Mouse (Mus musculus) embryonic facial prominence, embryonic 15.5 days (tissue): ENCODE measurements at regions not wholly inside any gene's neighbourhood (a gene's known extent, or its start where the extent isn't known, plus 50 kb on each side); places are given as distances from the start of the nearest gene placed in this dataset.
"Not testable (repeated sequence)": the region's sequence is repeated elsewhere in the genome, so short reads cannot be mapped to it uniquely, and the experiment has no call there.

ENCODE experiments used
- ATAC-seq: fragments of 200-750 bp; cut with Nextera tagmentation; 2 replicates; pipeline ENCODE4 v1.8.0; 2017; ENCODE audit warnings: low read depth, moderate TSS enrichment; ENCODE audit not compliant: insufficient number of reproducible peaks, low FRiP score, low TSS enrichment
- H3K27ac ChIP-seq: fragments of 300-500 bp; sonication (generic); replicated peaks from 2 replicates; pipeline ENCODE4 v1.5.1; 2015; ENCODE audit warnings: mild to moderate bottlenecking, inconsistent platforms
- H3K27me3 ChIP-seq: fragments of 300-500 bp; sonication (generic); 2 replicates; pipeline ENCODE4 v1.6.1; 2015; ENCODE audit warnings: inconsistent platforms
- H3K36me3 ChIP-seq: fragments of 300-500 bp; sonication (generic); 2 replicates; pipeline ENCODE4 v1.6.1; 2015; ENCODE audit warnings: mild to moderate bottlenecking, inconsistent platforms
- H3K4me1 ChIP-seq: fragments of 300-500 bp; sonication (generic); 2 replicates; pipeline ENCODE4 v1.6.1; 2015; ENCODE audit warnings: inconsistent platforms
- H3K4me2 ChIP-seq: fragments of 300-500 bp; sonication (generic); replicated peaks from 2 replicates; pipeline ENCODE4 v1.6.1; 2015; ENCODE audit warnings: mild to moderate bottlenecking, inconsistent platforms
- H3K4me3 ChIP-seq: fragments of 300-500 bp; sonication (generic); replicated peaks from 2 replicates; pipeline ENCODE4 v1.5.1; 2015; ENCODE audit warnings: mild to moderate bottlenecking, inconsistent platforms
- H3K9ac ChIP-seq: fragments of 300-500 bp; sonication (generic); 2 replicates; pipeline ENCODE4 v1.6.1; 2015; ENCODE audit warnings: inconsistent platforms
- H3K9me3 ChIP-seq: fragments of 300-500 bp; sonication (generic); replicated peaks from 2 replicates; pipeline ENCODE4 v1.6.1; 2016; ENCODE audit warnings: inconsistent platforms
- WGBS: fragments of 180-500 bp; shearing (Covaris S2); methylation state at CpG from one replicate; pipeline ENCODE4 v1.1.7; 2015; 5-methylcytosine and 5-hydroxymethylcytosine counted together

DNA sequence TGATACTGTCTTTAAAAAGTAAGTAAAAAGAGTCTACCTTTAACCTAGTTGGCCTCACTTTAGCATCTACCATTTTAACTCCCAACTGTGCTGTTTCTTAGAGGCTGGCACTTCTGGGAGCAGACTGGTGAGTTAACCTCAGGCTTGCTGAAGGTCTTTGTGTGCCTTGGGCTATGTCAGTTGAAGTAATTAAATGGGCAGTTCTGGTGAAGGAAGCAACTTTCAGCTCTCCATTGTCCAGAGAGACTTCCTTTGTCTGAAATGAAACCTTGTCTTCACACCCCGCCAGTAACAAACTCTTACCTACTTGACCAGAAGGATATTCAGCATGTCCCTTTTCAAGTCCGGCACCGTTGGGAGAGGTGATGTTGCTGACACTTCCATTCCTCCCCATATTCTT is 55.5 kb downstream of the Zfp281 start:
- peaks cover 19% of the 10 kb centered on the region for H3K4me1 ChIP-seq
- H3K4me3 ChIP-seq, result no peak overlapping the region
- H3K9me3 ChIP-seq, result no peaks in the 10 kb centered on the region
- 75% methylated on average over 3 of the region's 3 CpGs for WGBS
- no peak overlapping the region for H3K27ac ChIP-seq
- H3K36me3 ChIP-seq, result no peaks in the 10 kb centered on the region
- no peak overlapping the region for H3K4me2 ChIP-seq
- H3K27me3 ChIP-seq, result no peaks in the 10 kb centered on the region
- no peak overlapping the region for H3K9ac ChIP-seq
- ATAC-seq, result no peak

DNA sequence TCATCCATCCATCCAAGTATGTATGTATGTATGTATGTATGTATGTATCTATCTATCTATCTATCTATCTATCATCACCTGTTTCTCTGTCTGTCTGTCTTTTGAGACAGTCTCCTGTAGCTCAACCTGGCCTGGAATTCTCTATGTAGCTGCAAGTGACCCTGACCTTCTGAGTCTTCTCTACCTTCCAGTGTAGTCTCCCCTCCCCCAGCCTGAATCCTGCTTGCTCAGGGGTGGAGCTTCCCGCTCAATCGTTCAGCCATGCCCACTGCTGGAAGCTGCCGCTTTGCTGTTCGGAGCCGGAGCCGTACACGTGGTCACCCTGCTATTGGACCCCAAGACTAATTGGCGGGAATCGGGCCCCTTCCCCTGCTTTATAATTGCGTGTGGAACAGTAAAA is 57.6 kb downstream of the Zfp281 start:
- H3K4me1 ChIP-seq, result peaks cover 30% of the 10 kb centered on the region
- H3K27ac ChIP-seq, H3K36me3 ChIP-seq, H3K4me2 ChIP-seq, H3K27me3 ChIP-seq, ATAC-seq, H3K4me3 ChIP-seq, H3K9ac ChIP-seq, H3K9me3 ChIP-seq: not testable (repeated sequence)
- 73% methylated on average over 10 of the region's 10 CpGs for WGBS

DNA sequence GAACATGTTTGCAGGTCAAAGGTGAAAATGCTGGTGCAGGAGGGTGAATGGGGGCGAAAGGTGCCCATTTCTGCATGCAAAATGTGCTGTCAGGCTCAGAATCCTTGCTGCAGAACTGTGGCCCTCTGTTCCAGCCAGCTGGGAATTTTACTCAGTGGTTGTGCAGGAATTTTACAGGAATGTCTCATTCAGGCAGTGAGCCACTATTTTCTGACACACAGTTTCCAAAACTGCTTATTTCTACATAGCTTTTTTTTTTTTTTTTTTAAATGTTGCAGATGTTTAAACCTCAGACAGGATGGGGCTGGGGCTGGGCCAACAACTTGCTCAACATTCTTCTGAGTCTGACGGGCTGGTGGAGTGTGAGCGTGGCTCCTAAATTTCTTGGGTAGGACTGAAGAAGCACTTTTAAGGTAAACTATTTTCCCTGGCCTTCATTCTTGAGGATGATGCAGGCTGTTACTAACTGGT is 58.4 kb downstream of the Zfp281 start:
- ATAC-seq, result peak; percentile 73
- peak overlapping the region; percentile 85 for H3K27ac ChIP-seq
- 22% methylated on average over 3 of the region's 3 CpGs for WGBS
- H3K4me3 ChIP-seq, result no peak overlapping the region
- peaks cover 30% of the 10 kb centered on the region for H3K4me1 ChIP-seq
- H3K4me2 ChIP-seq, result peak overlapping the region; percentile 32
- no peaks in the 10 kb centered on the region for H3K9me3 ChIP-seq
- H3K27me3 ChIP-seq, result no peaks in the 10 kb centered on the region
- H3K9ac ChIP-seq, result no peak overlapping the region
- no peaks in the 10 kb centered on the region for H3K36me3 ChIP-seq

DNA sequence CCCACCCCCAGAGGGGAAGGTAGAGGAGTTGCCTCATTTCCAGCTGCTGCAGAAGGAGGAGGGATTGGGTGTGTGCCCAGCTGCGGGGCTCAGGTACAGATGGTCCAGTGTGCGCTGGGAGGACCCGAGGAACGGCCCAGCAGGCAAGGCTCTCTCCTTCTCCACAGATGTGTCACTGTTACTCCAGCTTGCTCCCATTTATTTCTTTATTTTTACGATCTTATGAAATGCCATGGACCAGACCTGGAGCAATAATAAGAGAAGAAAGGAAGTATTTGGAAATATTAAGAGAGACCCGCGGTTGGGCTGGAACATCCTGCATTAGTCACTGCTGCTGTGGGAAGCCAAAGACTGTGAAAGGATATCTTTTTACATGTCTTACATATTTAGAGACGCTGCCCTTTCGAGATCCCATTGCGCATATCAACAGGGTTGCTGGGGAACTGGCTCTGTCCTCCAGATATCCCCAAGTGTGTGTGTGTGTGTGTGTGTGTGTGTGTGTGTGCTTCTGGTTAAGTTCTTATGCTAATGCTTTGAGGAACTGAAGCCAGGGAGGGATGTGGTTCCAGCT is 58.9 kb downstream of the Zfp281 start:
- Histone ChIP-seq H3K4me3 (no peak overlapping the region), H3K27ac (peak overlapping the region; percentile 85), H3K36me3 (no peaks in the 10 kb centered on the region), H3K27me3 (no peaks in the 10 kb centered on the region), H3K9me3 (no peaks in the 10 kb centered on the region), H3K9ac (no peak overlapping the region), H3K4me1 (peaks cover 30% of the 10 kb centered on the region), H3K4me2 (peak overlapping the region; percentile 32)
- WGBS, result 20% methylated on average over 10 of the region's 10 CpGs
- ATAC-seq, result peak; percentile 61

DNA sequence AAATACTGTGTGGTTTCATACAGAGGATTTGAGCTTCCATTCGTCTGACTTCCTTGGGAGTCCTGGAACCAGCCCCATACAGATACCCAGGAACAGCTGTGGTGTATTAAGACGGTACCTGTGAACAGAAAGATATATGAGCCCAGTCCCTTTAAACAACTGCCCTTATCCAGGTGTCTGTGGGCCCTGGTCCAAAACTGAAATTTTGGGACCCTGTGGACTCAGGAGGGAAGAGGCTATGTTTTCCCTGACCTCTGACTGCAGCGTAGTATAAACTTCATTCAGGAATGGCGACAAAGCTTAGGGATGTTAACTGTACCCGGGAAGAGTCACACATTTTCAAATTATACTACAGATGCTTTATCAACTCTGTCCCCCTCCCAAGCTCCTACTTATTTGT is 59.8 kb downstream of the Zfp281 start:
- Histone ChIP-seq H3K4me1 (peaks cover 30% of the 10 kb centered on the region), H3K27ac (0 out of 2 replicates have a peak overlapping the region, but pooled peaks have one; percentile 17), H3K36me3 (no peaks in the 10 kb centered on the region), H3K4me2 (no peak overlapping the region), H3K9ac (no peak overlapping the region), H3K9me3 (no peaks in the 10 kb centered on the region), H3K4me3 (no peak overlapping the region), H3K27me3 (no peaks in the 10 kb centered on the region)
- 71% methylated on average over 5 of the region's 5 CpGs for WGBS
- no peak for ATAC-seq

DNA sequence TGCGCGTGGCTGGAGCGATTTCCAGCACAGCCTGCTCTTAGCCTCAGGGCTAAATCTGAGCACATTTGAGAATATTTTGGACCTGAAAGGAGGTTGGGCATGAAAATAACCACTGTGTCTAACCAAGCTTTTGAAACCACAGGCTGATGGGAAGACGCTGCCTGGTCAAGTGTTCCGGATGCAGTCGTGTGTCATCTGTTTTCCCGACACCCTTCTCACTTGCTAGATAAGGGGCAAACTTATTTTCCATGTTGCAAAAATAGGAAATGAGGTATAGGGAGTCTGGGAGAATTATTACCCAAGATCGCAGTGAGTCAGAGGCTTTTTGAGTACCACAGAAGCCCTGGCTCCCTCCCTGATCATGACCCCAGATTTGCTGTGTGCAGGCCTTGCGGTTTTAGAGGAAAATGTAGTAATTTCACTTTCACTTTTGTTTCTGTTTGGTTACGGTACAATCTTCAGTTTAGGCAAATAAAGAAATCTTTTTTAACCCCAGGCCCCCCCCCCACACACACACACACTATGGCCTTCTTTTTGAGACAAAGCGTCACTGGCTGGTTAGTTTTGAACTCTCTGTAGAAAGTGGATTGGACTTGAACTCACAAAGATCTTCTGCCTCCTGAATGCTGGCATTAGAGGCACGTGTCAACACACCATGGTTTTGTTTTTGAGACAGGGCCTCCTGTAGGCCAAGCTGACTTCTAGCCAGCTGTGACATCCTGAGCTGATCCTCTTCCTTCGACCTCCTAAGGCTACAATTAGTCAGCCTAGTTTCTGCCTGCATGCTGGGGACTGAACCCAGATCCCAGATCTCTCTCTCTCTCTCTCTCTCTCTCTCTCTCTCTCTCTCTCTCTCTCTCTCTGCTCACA is 60.7 kb downstream of the Zfp281 start:
- H3K4me1 ChIP-seq, result peaks cover 30% of the 10 kb centered on the region
- H3K4me2 ChIP-seq, result peak overlapping the region; percentile 19; the same call in 1 of the 2 replicates
- no peak for ATAC-seq
- H3K27ac ChIP-seq, result peak overlapping the region; percentile 25; the same call in 1 of the 2 replicates
- no peak overlapping the region for H3K4me3 ChIP-seq
- no peaks in the 10 kb centered on the region for H3K9me3 ChIP-seq
- H3K36me3 ChIP-seq, result no peaks in the 10 kb centered on the region
- WGBS, result 50% methylated on average over 13 of the region's 13 CpGs
- no peak overlapping the region for H3K9ac ChIP-seq
- H3K27me3 ChIP-seq, result no peaks in the 10 kb centered on the region

DNA sequence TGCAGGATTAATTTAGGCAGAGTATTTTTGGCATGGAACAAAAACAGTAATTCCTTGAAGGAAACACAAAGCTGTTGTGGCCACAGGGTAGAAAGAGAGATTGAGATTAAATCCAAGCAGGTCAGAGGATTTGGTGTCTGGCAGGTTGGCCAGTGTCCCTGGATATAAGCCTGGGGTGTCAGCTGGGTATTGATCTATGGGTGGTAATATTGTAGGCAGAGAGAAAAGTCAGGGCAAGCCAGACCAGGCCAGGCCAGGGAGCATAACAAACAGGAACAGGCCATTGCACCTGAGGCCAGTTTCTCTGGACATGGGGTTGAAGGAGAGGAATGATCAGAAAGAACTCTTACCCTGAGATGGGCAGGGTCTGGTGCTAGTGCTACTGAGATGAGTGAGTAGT is 61.8 kb downstream of the Zfp281 start:
- no peak for ATAC-seq
- Histone ChIP-seq H3K4me2 (no peak overlapping the region), H3K4me3 (no peak overlapping the region), H3K9ac (no peak overlapping the region), H3K27ac (no peak overlapping the region), H3K36me3 (no peaks in the 10 kb centered on the region), H3K9me3 (no peaks in the 10 kb centered on the region), H3K4me1 (peaks cover 30% of the 10 kb centered on the region), H3K27me3 (no peaks in the 10 kb centered on the region)

DNA sequence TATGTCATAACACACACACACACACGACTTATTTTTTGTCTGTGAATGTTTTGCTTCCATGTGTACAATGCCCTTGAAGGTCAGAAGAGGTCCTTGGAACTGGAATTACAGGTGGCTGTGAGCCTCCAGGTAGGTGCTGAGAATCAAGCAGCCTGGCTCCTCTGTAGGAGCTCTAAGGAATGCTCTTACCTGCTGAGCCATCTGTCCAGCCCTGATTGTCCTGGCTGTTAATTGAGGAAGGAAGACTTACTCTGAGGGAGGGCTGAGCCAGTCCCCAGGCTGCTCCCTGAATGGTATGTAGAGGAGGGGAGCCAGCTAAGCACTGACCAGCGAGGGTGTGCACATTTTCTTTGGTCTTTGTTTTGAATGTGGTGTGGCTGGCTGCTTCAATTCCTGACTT is 65.4 kb downstream of the Zfp281 start:
- 33% methylated on average over 2 of the region's 2 CpGs for WGBS
- no peak overlapping the region for H3K27ac ChIP-seq
- no peak for ATAC-seq

DNA sequence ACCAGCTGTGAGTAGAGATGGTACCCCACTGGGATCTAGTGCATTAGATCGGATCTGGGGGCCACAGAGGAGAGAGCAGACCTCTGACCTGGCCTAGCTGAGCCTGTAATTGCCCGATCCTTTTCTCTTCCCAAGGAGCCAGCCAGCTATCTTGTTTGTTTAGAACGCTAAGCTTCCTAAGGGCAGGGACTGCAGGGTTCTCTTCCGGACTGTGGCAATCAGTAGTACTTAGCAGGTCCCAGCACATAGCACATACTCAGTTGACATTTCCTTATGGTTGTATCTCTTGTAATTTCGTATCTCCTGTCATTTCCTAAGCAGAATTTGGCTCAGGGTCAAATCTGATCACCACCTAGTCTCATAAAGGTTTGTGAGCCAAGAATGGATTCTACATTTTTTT is 68.7 kb downstream of the Zfp281 start:
- Histone ChIP-seq H3K36me3 (no peaks in the 10 kb centered on the region), H3K4me2 (no peak overlapping the region), H3K4me3 (no peak overlapping the region), H3K27me3 (no peaks in the 10 kb centered on the region), H3K9ac (no peak overlapping the region), H3K4me1 (peaks cover 1% of the 10 kb centered on the region), H3K9me3 (no peaks in the 10 kb centered on the region), H3K27ac (no peak overlapping the region)
- ATAC-seq, result no peak
- 36% methylated on average over 5 of the region's 5 CpGs for WGBS

More for the DNA sequence above, 65.4 kb downstream of the Zfp281 start:
- Histone ChIP-seq H3K4me2 (no peak overlapping the region), H3K9ac (no peak overlapping the region), H3K27me3 (no peaks in the 10 kb centered on the region), H3K9me3 (no peaks in the 10 kb centered on the region), H3K36me3 (no peaks in the 10 kb centered on the region), H3K4me3 (no peak overlapping the region), H3K4me1 (peaks cover 12% of the 10 kb centered on the region)

DNA sequence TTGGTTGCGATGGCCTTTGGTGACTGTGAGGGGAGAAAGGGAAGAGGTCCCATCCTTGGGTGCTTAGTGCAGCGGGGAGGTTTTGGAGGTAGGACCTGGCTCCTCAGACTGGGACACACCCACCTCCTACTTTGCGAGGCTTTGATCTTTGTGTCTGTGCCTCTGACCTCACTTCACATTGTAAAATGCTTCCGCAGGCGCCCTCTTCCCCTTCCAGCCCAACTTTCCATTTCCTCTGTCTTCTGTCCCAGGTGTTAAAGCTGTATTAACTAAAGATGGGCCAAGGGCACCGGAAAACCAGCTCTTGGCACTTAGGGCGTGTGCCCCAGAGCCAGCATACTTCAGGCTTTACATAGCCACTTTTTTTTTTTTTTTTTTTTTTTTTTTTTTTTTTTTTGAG is 70.3 kb downstream of the Zfp281 start:
- Histone ChIP-seq H3K4me2 (no peak overlapping the region), H3K27me3 (no peaks in the 10 kb centered on the region), H3K27ac (no peak overlapping the region), H3K4me1 (peaks cover 8% of the 10 kb centered on the region), H3K9me3 (no peaks in the 10 kb centered on the region), H3K4me3 (no peak overlapping the region), H3K9ac (no peak overlapping the region), H3K36me3 (no peaks in the 10 kb centered on the region)
- 58% methylated on average over 7 of the region's 7 CpGs for WGBS
- ATAC-seq, result no peak

DNA sequence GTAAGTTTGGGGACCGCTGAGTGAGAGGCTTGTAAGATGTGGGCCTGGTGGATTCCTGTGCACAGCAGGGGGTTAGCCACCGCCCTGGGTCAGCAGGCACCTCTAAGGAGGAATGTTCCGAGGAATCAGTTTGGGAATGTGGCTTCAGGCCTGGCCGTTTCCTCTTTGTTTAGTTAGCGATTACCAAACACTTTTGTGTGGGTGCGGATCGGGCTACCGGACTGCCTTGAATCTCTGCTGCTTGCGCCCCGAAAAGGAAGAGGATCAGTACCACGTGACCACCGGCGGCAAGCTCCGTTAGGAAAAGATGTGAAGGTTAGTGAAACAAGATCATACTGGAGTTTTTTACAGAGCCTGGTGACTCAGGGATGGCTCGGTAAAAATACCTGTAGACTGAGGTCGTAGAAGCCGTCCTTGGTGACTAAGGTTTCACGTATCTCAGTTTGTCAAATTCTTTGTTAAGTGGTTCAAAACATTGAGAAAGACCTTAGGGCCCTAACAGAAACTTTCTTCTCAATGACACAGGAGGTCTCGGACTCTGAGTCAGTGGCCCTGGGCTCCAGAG is 71.5 kb downstream of the Zfp281 start:
- no peaks in the 10 kb centered on the region for H3K36me3 ChIP-seq
- H3K27me3 ChIP-seq, result no peaks in the 10 kb centered on the region
- ATAC-seq, result no peak
- H3K9me3 ChIP-seq, result no peaks in the 10 kb centered on the region
- no peak overlapping the region for H3K4me3 ChIP-seq
- H3K9ac ChIP-seq, result no peak overlapping the region
- no peak overlapping the region for H3K27ac ChIP-seq
- peaks cover 8% of the 10 kb centered on the region for H3K4me1 ChIP-seq
- 10% methylated on average over 19 of the region's 19 CpGs for WGBS
- H3K4me2 ChIP-seq, result peak overlapping the region; percentile 25
